Mouse (Mus musculus) cerebellum, adult 2 months (tissue): Measurements from ENCODE around the gene Piezo1. TPM values are rescaled to one million over a fixed set of nuclear protein-coding genes. Genes with fewer than 3 reads are reported as not detected.

Source experiments
- DNase-seq, 2 experiments: peaks; one replicate each; pipeline ENCODE4 v3.0.0; 2021
- H3K27ac ChIP-seq: fragments of 200-500 bp; 2 replicates; pipeline ENCODE4 v1.5.1; 2012; ENCODE audit warnings: low read length, control low read depth, inconsistent platforms; ENCODE audit not compliant: insufficient read depth
- H3K27me3 ChIP-seq: fragments of 200-500 bp; 2 replicates; pipeline ENCODE4 v1.6.1; 2012; ENCODE audit warnings: inconsistent platforms, mild to moderate bottlenecking, low read length, moderate library complexity; ENCODE audit not compliant: control insufficient read depth, insufficient read depth
- H3K4me1 ChIP-seq: fragments of 200-500 bp; 2 replicates; pipeline ENCODE4 v1.6.1; 2011; ENCODE audit warnings: low read length; ENCODE audit not compliant: control insufficient read depth, insufficient read depth
- H3K4me3 ChIP-seq: fragments of 200-500 bp; replicated peaks from 2 replicates; pipeline ENCODE3; 2011; ENCODE audit warnings: mild to moderate bottlenecking, low read depth, low read length, control low read depth; ENCODE audit not compliant: insufficient read depth
- CTCF ChIP-seq: fragments of 200-500 bp; IDR thresholded peaks from 2 replicates; pipeline ENCODE4 v1.5.1; 2011; ENCODE audit warnings: low read depth, mild to moderate bottlenecking, control low read depth, low read length, moderate library complexity, borderline replicate concordance; ENCODE audit not compliant: insufficient read depth
- POLR2A ChIP-seq: fragments of 200-500 bp; IDR thresholded peaks from 2 replicates; pipeline ENCODE4 v1.6.1; 2011; ENCODE audit warnings: low read length, control low read depth, borderline replicate concordance; ENCODE audit not compliant: insufficient read depth
- WGBS: fragments of 180-500 bp; shearing (Covaris S2); methylation state at CpG from one replicate; pipeline ENCODE4 v1.1.7; 2018; 5-methylcytosine and 5-hydroxymethylcytosine counted together
- polyA plus RNA-seq: library from polyadenylated mRNA; depleted of rRNA; stranded (reverse); fragments of >200 nt; gene quantifications from 2 replicates; pipeline ENCODE4 v1.2.3, GENCODE M21; 2012

The Piezo1 gene
- polyA plus RNA-seq, 1 experiment = 4.5 TPM

GRCm38 (mm10) chr8:122548331-122548730 is 2.8 kb downstream of the Piezo1 start:
- TF ChIP-seq CTCF = no peak
- TF ChIP-seq POLR2A = no peak
- 85% methylated on average over 13 of the region's 13 CpGs for WGBS
- DNase-seq = no peak

DNA sequence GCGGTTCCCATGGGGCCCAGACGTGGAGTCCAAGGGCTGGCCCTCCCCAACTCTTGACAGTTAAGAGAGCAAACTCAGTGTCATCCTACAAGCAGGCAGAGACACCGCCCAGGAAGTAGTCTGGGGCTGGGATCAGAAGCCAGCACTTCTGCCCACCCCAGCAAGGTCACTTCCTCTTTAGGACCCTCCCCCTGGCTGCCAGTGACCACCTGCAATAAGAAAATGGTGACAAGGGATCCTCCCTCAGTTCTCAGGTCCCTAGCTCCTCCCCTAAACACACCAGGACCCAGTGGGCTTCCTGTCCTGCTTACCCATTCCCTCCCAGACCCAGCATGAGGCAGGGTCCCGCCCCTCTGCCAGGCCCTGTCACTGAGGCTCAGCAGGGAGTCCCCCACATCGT is 3.3 kb downstream of the Piezo1 start:
- 66% methylated on average over 5 of the region's 5 CpGs for WGBS
- TF ChIP-seq POLR2A (no peak), CTCF (no peak)
- Histone ChIP-seq H3K4me1 (0 out of 2 replicates have a peak, but pooled peaks cover 3% of the 10 kb centered on the region), H3K27ac (no peak overlapping the region), H3K27me3 (no peaks in the 10 kb centered on the region; the same call in 1 of the 2 replicates), H3K4me3 (no peak overlapping the region)
- no peak for DNase-seq

More at GRCm38 (mm10) chr8:122548331-122548730, 2.8 kb downstream of the Piezo1 start:
- H3K4me1 ChIP-seq = 0 out of 2 replicates have a peak, but pooled peaks cover 3% of the 10 kb centered on the region
- H3K27ac ChIP-seq = no peak overlapping the region
- no peaks in the 10 kb centered on the region; the same call in 1 of the 2 replicates for H3K27me3 ChIP-seq
- H3K4me3 ChIP-seq = no peak overlapping the region

DNA sequence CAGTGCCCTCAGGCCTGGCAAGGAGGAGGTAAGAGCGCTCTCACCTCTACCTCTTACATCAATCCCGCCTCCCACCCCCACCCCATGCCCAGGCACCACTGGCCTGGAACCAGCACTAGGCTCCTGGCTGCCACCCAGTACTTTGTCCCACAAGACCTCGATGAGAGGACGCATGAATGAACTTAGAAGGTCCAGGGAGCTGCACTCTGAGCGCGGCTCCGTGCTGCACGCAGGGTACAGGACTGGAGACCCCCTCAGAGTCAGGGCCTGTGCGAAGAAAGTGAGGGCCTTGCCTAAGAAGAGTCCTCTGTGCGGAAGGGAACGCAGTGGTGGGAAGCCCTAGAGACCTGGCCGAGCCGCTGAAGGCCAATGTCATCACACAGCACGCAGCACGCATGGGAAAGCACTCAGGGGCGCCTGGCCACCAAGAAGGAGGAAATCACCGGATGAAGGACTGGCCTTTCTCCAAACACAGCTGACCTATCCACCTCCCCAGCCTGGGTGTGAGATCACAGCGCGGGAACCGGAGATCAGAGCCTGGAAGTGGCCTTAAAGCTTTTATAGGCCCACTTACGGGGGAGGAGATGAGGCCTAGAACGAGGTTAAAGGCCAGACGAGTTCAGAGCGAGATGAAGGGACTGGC is 4.2 kb downstream of the Piezo1 start:
- Histone ChIP-seq H3K4me3 (no peak overlapping the region), H3K4me1 (0 out of 2 replicates have a peak, but pooled peaks cover 3% of the 10 kb centered on the region), H3K27me3 (no peaks in the 10 kb centered on the region; the same call in 1 of the 2 replicates), H3K27ac (no peak overlapping the region)
- 52% methylated on average over 24 of the region's 24 CpGs for WGBS
- no peak for DNase-seq
- TF ChIP-seq CTCF (no peak), POLR2A (no peak)

GRCm38 (mm10) chr8:122546066-122546755 is 4.9 kb downstream of the Piezo1 start:
- Histone ChIP-seq H3K27ac (no peak overlapping the region), H3K27me3 (no peaks in the 10 kb centered on the region; the same call in 1 of the 2 replicates), H3K4me3 (no peak overlapping the region), H3K4me1 (0 out of 2 replicates have a peak, but pooled peaks cover 3% of the 10 kb centered on the region)
- 89% methylated on average over 7 of the region's 7 CpGs for WGBS
- DNase-seq = no peak
- TF ChIP-seq CTCF = no peak
- no peak for TF ChIP-seq POLR2A

- Histone ChIP-seq H3K4me3 (no peak overlapping the region), H3K4me1 (0 out of 2 replicates have a peak, but pooled peaks cover 3% of the 10 kb centered on the region), H3K27me3 (no peaks in the 10 kb centered on the region), H3K27ac (no peak overlapping the region)
- WGBS = 93% methylated on average over 8 of the region's 8 CpGs
- no peak for TF ChIP-seq CTCF
- TF ChIP-seq POLR2A = no peak
- DNase-seq = no peak
Measured at GRCm38 (mm10) chr8:122544138-122544537, 7.0 kb downstream of the Piezo1 start.

- TF ChIP-seq POLR2A (no peak), CTCF (no peak)
- H3K27me3 ChIP-seq = no peaks in the 10 kb centered on the region
- no peaks in the 10 kb centered on the region for H3K4me1 ChIP-seq
- H3K27ac ChIP-seq = no peak overlapping the region
- no peak overlapping the region for H3K4me3 ChIP-seq
- 83% methylated on average over 9 of the region's 9 CpGs for WGBS
- DNase-seq = no peak
Measured at GRCm38 (mm10) chr8:122538310-122539076, 12.6 kb downstream of the Piezo1 start.

DNA sequence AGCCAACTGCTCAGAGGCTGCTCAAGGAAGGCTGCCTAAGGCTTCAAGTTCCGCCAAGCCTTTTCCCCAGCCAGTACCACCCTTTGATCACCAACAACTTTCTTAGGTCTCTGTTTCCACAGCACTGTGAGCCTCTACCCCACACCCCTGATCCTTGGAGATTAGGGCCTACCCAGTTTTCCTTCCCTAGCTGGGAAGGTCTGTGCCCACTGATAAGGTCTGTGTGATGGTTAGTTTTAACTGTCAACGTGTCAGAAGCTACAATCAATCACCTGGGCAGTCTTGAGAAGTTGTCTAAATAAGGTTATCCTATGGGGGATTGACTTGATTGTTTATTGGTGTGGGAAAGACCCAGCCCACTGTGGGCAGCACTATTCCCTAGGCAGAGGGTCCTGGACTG is 13.3 kb downstream of the Piezo1 start:
- Histone ChIP-seq H3K27me3 (no peaks in the 10 kb centered on the region), H3K4me3 (no peak overlapping the region), H3K27ac (no peak overlapping the region), H3K4me1 (no peaks in the 10 kb centered on the region)
- no peak for DNase-seq
- TF ChIP-seq CTCF (no peak), POLR2A (no peak)
- 86% methylated on average over 2 of the region's 2 CpGs for WGBS
